Comparison of ENCODE assay signal across 21 mouse cellular contexts in genomic region chr13:103940796-103941195, GRCm38 (mm10). TPM values are rescaled to one million over a fixed set of nuclear protein-coding genes. Genes with fewer than 3 reads are reported as not detected.
A peak's percentile ranks its signal among the peaks of the same experiment; 100 is the strongest.
DNase-seq lines count a peak whose midpoint lies in the region; ATAC-seq lines count a peak whose summit lies in the region.
"Had no signal": no experiment of that assay in that cellular context is flagged by ENCODE, and none has a peak within 500 bp of the region (broad histone marks: within the 10 kb centered on the region; RNA-seq: fewer than 3 reads in every experiment).

No protein-coding gene starts in this region.

- DNase-seq in kidney, adult 11 months = peak; percentile 56
- peak; percentile 38 to 78 for DNase-seq in kidney, postnatal 25 days
- DNase-seq in ovary, postnatal 10 days (ENCODE audit: low spot score) = no peak
- DNase-seq in layer of hippocampus, adult 18-20 months (ENCODE audit: low spot score in 2 of 2) = no peak
- DNase-seq in adipocyte (ENCODE audit: low spot score) = no peak
- DNase-seq: adrenal gland, adult 2 months; adrenal gland, postnatal 25 days; cerebellum, adult 18-20 months; cerebellum, adult 9-11 months; cerebellum, postnatal 36 days; gastrocnemius, adult 2 months; gastrocnemius, postnatal 25 days; heart, postnatal 36 days had no signal

- WGBS in kidney, embryonic 14.5 days = 70% methylated on average over 2 of the region's 2 CpGs
- 50% methylated on average over 2 of the region's 2 CpGs for WGBS in kidney, embryonic 16.5 days

- H3K4me3 ChIP-seq in kidney, embryonic 14.5 days (ENCODE audit: low read length) = no peak overlapping the region
- no peak overlapping the region for H3K4me3 ChIP-seq in kidney, embryonic 16.5 days (ENCODE audit: low read length)
- H3K4me3 ChIP-seq: embryonic facial prominence, embryonic 10.5 days; forebrain, embryonic 13.5 days; gastrocnemius, adult 2 months; heart, embryonic 13.5 days had no signal

- H3K9ac ChIP-seq in kidney, embryonic 14.5 days (ENCODE audit: low read depth, low read length) = no peak overlapping the region
- H3K9ac ChIP-seq in kidney, embryonic 16.5 days (replicated peaks; ENCODE audit: low read length) = no peak overlapping the region
- H3K9ac ChIP-seq: forebrain, embryonic 13.5 days; heart, embryonic 13.5 days had no signal

- H3K27me3 ChIP-seq in kidney, embryonic 14.5 days (ENCODE audit: control insufficient read depth, insufficient read depth, low read length) = no peaks in the 10 kb centered on the region
- no peaks in the 10 kb centered on the region for H3K27me3 ChIP-seq in kidney, embryonic 16.5 days (ENCODE audit: insufficient read depth, low read length)
- H3K27me3 ChIP-seq: CH12.LX; forebrain, embryonic 13.5 days; heart, embryonic 13.5 days; Patski had no signal

- no peaks in the 10 kb centered on the region for H3K4me1 ChIP-seq in kidney, embryonic 14.5 days (ENCODE audit: control insufficient read depth, insufficient read depth, low read length)
- H3K4me1 ChIP-seq in kidney, embryonic 16.5 days (ENCODE audit: insufficient read depth, low read length) = no peaks in the 10 kb centered on the region; the same call in 1 of the 2 replicates
- H3K4me1 ChIP-seq: embryonic facial prominence, embryonic 10.5 days; forebrain, embryonic 13.5 days; heart, embryonic 13.5 days had no signal

- H3K27ac ChIP-seq in kidney, embryonic 14.5 days (ENCODE audit: low read depth, low read length) = no peak overlapping the region
- no peak overlapping the region for H3K27ac ChIP-seq in kidney, embryonic 16.5 days (ENCODE audit: low read length)
- H3K27ac ChIP-seq: embryonic facial prominence, embryonic 10.5 days; forebrain, embryonic 13.5 days; gastrocnemius, adult 2 months; heart, embryonic 13.5 days had no signal

- H3K9me3 ChIP-seq in kidney, embryonic 14.5 days (ENCODE audit: control insufficient read depth, low read length) = no peaks in the 10 kb centered on the region
- H3K9me3 ChIP-seq in kidney, embryonic 16.5 days (ENCODE audit: low read length) = no peaks in the 10 kb centered on the region
- H3K9me3 ChIP-seq: embryonic facial prominence, embryonic 10.5 days; forebrain, embryonic 13.5 days; heart, embryonic 13.5 days had no signal

- H3K36me3 ChIP-seq in kidney, embryonic 14.5 days (ENCODE audit: control insufficient read depth, insufficient read depth, low read length) = no peaks in the 10 kb centered on the region
- no peaks in the 10 kb centered on the region for H3K36me3 ChIP-seq in kidney, embryonic 16.5 days (ENCODE audit: insufficient read depth, low read length)
- H3K36me3 ChIP-seq: embryonic facial prominence, embryonic 10.5 days; heart, embryonic 13.5 days had no signal

- no peak overlapping the region for H3K4me2 ChIP-seq in kidney, embryonic 14.5 days (replicated peaks; ENCODE audit: low read depth, low read length)
- no peak overlapping the region for H3K4me2 ChIP-seq in kidney, embryonic 16.5 days (replicated peaks; ENCODE audit: low read depth, low read length)
- H3K4me2 ChIP-seq: forebrain, embryonic 13.5 days; heart, embryonic 13.5 days had no signal

- ATAC-seq in kidney, embryonic 14.5 days (ENCODE audit: low FRiP score, low TSS enrichment) = no peak
- peak; percentile 67; the same call in 1 of the 2 replicates for ATAC-seq in kidney, embryonic 16.5 days (ENCODE audit: low FRiP score, low TSS enrichment)
- ATAC-seq: activated CD4-positive, CD25-positive, alpha-beta regulatory T cell, adult 4 months; forebrain, embryonic 13.5 days; Patski had no signal

RNA-seq across cellular contexts. Expression of gene Erbin, which starts 20.5 kb away (rescaled TPM):
- polyA plus RNA-seq in kidney, embryonic 14.5 days (2014; fragmentation: Nextera tagmentation; extraction: Ambion mirVana) = 28.9 and 39.5 TPM in 2 replicates
- polyA plus RNA-seq in kidney, embryonic 16.5 days (2015; fragmentation: Nextera tagmentation; extraction: Ambion mirVana) = 15.8 and 18.2 TPM in 2 replicates
- 10 to 100 TPM; 45.5 to 54.8 TPM for total RNA-seq in layer of hippocampus, adult 18-20 months (2021)

Comparison
In these comparisons a context has a peak if more than half of its experiments do, and no peak if none do; other contexts are left out.
1. DNase-seq: peak in kidney, adult 11 months (single experiment) and kidney, postnatal 25 days (2 of 2); none in ovary, postnatal 10 days (single experiment), layer of hippocampus, adult 18-20 months (0 of 2) and adipocyte (single experiment).